Mouse (Mus musculus) brown adipose tissue, adult 24 weeks (tissue): ENCODE data around the gene Lrrc8b. TPM values are rescaled to one million over a fixed set of nuclear protein-coding genes. Genes with fewer than 3 reads are reported as not detected.

Source experiments
- H3K27ac ChIP-seq: fragments of 200-500 bp; replicated peaks from 2 replicates; pipeline ENCODE4 v1.5.1; 2012; ENCODE audit warnings: low read depth, mild to moderate bottlenecking, low read length
- H3K4me1 ChIP-seq: fragments of 200-500 bp; 2 replicates; pipeline ENCODE4 v1.6.1; 2012; ENCODE audit warnings: low read length, mixed read lengths; ENCODE audit not compliant: control insufficient read depth, insufficient read depth, insufficient read length
- H3K4me3 ChIP-seq: fragments of 200-500 bp; 2 replicates; pipeline ENCODE4 v1.5.1; 2012; ENCODE audit warnings: low read depth, mild to moderate bottlenecking, low read length, moderate library complexity; ENCODE audit not compliant: insufficient read depth
- polyA plus RNA-seq: library from polyadenylated mRNA; stranded (reverse); fragments of >200 nt; gene quantifications from 2 replicates; pipeline ENCODE4 v1.2.4, GENCODE M21; 2012; ENCODE audit not compliant: missing spikeins, insufficient read depth, insufficient read length

Lrrc8b gene
- polyA plus RNA-seq, 1 experiment, result 3.7 TPM

DNA sequence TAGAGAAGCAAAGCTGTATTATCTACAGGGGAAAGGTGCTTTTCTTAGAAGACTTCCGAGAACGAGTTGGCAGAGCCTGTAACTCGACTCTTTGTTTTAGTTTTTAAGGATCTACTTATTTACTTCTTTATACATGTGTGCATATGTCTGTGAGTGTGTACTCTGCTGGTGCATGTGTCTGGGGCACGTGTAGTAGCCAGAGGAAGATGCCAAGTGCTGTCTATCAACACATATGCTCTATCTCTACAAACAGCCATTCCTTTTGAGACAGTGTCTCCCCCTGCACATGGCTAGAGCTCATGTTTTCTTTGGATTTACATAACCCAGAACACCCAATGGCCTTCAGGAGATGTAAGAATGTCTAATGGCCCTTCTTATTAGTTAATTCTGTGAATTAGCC, 96.7 kb downstream of the Lrrc8b start:
- H3K27ac ChIP-seq, result no peak overlapping the region
- no peaks in the 10 kb centered on the region for H3K4me1 ChIP-seq
- H3K4me3 ChIP-seq, result no peak overlapping the region

DNA sequence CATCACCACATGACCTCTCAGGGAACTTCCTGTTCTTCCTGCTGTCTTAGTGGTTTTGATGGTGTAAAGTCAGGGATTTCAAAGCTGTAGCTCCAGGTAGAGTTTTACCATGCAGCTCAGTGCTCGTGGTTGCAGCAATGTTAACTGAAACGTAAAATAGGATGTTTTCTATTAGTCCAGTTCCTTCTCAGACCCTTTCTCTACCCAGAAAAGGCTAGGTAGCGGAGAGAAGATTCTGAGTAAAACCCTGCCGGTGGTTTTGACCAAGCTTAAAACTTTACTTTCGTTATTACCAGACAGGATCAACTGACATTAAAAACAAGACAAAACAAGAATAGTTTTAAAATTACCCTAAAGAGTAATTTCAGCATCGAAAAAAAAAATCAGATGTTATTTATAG, 100.0 kb downstream of the Lrrc8b start:
- Histone ChIP-seq H3K4me1 (no peaks in the 10 kb centered on the region), H3K27ac (no peak overlapping the region), H3K4me3 (no peak overlapping the region)

- H3K4me3 ChIP-seq, result no peak overlapping the region
- no peaks in the 10 kb centered on the region for H3K4me1 ChIP-seq
- no peak overlapping the region for H3K27ac ChIP-seq
These were observed 100.7 kb downstream of the Lrrc8b start for GRCm38 (mm10) chr5:105516290-105516689.

DNA sequence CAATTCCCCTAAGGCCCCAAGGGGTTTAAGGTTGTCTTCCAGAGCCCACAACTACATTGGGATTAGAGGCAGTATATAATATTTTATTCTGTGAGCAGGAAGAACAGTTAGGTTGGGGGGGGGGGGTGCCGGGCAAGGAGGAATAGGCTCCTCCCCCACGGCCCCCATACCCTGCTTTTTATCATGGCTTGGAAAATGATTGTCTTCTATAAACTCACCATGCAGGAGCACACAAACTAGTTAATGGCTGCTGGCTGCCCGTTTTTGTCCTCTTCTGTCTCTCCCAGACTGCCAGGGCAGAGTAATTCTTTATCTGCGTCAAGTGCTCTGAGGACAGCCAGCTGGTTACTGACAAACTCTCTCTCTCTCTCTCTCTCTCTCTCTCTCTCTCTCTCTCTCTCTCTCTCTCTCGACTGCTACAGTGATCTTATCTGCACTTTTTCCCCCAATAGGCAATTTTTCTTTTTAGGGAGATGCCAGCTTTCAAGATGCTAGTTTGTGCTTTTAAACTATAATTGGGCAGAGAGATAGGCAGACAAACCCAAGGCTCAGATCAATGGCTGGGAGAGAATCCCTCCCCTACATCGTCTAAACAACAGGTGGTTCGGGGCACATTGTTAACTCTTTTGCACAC, 102.5 kb downstream of the Lrrc8b start:
- Histone ChIP-seq H3K27ac (0 out of 2 replicates have a peak overlapping the region, but pooled peaks have one; percentile 76), H3K4me1 (peaks cover 7% of the 10 kb centered on the region; the same call in 1 of the 2 replicates), H3K4me3 (peak overlapping the region; percentile 86)

- Histone ChIP-seq H3K27ac (peak overlapping the region; percentile 76), H3K4me1 (peaks cover 7% of the 10 kb centered on the region; the same call in 1 of the 2 replicates)
These were observed 103.1 kb downstream of the Lrrc8b start for GRCm38 (mm10) chr5:105518626-105519095.

DNA sequence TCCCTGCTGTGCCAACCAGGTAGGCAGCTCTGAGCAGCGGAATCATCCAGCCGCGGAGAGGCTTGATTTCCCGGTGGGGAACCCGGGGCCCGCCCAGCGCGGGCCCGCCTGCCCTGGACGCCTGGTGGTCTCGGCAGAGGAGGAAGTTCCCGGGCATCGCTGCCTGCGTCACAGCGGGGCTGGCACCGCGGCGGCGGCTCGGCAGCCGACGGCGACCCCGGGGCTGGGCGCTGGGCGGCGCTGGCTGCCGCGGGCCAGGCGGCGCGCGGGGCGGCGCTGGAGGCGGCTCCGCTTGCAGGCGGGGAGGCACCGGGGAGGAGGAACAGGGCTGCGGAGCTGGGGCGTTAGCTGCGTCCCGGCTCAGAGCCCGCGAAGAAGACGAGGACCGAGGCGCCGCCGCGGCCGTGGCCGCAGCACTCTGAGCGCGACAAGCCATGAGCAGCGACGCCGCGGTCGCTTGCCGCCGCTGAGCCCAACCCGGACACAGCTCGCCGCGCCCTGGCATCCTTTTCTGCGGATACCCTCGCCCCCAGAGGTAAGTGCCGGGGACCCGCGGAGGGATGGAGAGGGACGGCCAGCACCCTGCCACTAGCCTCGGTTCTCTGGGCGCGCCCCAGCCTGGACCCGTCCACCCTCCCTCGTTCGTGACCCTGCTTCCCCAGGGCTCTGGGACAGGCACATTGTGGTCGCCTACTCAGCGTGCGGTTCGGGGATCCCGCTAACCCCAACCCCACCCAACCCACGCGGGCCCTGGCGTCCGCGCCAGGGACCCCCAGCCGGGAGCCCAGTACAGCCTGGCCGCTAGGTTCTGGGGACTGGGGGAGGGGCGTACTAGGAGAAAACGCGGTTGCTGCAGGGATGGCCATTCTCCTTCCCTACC, 103.8 kb downstream of the Lrrc8b start, which contains the start of gene Lrrc8c:
TSS of gene Lrrc8c (plus strand) at position 293 of the 880 bp plus-strand sequence.
- Histone ChIP-seq H3K4me1 (peaks cover 7% of the 10 kb centered on the region; the same call in 1 of the 2 replicates), H3K27ac (peak within 1 kb of the TSS; percentile 93), H3K4me3 (peak within 1 kb of the TSS; percentile 86)

More at GRCm38 (mm10) chr5:105518626-105519095, 103.1 kb downstream of the Lrrc8b start:
- peak overlapping the region; percentile 86 for H3K4me3 ChIP-seq

DNA sequence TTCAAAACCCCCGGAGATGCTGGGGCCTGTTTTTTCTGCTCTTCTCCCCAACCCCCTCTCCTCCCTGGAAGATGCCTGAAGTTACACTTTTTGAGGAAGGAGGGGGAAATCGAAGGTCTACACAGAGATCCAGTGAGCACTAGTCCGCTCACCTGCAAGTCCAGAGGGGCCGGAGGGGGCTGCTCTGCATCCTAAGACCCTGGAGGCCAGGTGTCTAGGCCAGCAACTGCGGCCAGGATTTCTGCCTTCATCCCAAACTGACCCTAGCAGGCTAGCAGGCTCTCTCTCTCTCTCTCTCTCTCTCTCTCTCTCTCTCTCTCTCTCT, 104.4 kb downstream of the Lrrc8b start:
- Histone ChIP-seq H3K4me3 (peak overlapping the region; percentile 86), H3K27ac (peak overlapping the region; percentile 93), H3K4me1 (peaks cover 7% of the 10 kb centered on the region; the same call in 1 of the 2 replicates)

GRCm38 (mm10) chr5:105520442-105520965, 104.9 kb downstream of the Lrrc8b start:
- peak overlapping the region; percentile 86 for H3K4me3 ChIP-seq
- H3K27ac ChIP-seq, result peak overlapping the region; percentile 93
- peaks cover 7% of the 10 kb centered on the region; the same call in 1 of the 2 replicates for H3K4me1 ChIP-seq

- peak overlapping the region; percentile 27 for H3K4me3 ChIP-seq
- peak overlapping the region; percentile 93; the same call in 1 of the 2 replicates for H3K27ac ChIP-seq
- H3K4me1 ChIP-seq, result peaks cover 9% of the 10 kb centered on the region; the same call in 1 of the 2 replicates
These were observed 107.9 kb downstream of the Lrrc8b start for GRCm38 (mm10) chr5:105523452-105523851.

DNA sequence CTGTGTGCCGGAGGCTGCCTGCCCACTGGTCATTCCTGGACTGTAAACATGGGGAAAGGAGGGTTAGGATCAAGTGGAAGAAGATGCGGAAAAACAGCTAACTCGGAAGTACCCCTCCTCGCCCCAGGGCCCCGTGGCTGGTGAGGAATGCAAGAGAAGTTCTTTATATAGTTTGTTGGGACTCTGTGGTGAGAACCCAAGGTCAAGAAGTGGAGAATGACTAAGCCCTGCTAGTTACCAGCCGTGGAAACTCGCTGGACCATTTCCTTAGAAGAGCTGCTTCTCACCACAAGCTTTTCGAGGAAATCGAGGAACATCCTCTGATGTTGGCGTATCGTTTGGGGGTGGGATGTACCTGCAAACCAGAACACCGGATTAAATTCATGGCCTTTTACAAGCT, 109.4 kb downstream of the Lrrc8b start:
- Histone ChIP-seq H3K27ac (no peak overlapping the region), H3K4me1 (peaks cover 13% of the 10 kb centered on the region; the same call in 1 of the 2 replicates), H3K4me3 (no peak overlapping the region)

- H3K27ac ChIP-seq, result peak overlapping the region; percentile 51
- no peak overlapping the region for H3K4me3 ChIP-seq
- H3K4me1 ChIP-seq, result peaks cover 16% of the 10 kb centered on the region; the same call in 1 of the 2 replicates
These were observed 110.6 kb downstream of the Lrrc8b start for GRCm38 (mm10) chr5:105526107-105526645.

DNA sequence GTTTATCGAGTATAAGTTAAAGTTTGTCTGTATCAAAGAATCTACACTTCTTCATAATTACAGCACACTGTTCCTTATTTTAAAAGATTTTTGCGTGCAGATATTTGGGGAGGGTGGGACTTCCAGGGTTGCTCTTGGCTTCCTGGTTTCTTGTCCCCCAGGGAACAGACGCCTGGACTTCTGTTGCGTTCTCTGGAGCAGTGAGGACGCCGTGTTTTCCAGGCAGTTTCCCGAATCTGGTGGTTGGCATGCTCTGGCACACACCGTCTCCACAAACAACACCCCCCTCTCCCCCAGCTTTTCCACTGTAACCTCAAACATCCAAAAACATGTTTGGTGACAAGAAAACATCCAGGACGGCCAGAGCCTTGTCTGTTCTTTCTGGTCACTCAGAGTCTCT, 111.2 kb downstream of the Lrrc8b start:
- Histone ChIP-seq H3K4me3 (no peak overlapping the region), H3K27ac (peak overlapping the region; percentile 51), H3K4me1 (peaks cover 17% of the 10 kb centered on the region; the same call in 1 of the 2 replicates)

- H3K4me3 ChIP-seq, result no peak overlapping the region
- peaks cover 10% of the 10 kb centered on the region; the same call in 1 of the 2 replicates for H3K4me1 ChIP-seq
- no peak overlapping the region for H3K27ac ChIP-seq
These were observed 112.1 kb downstream of the Lrrc8b start for GRCm38 (mm10) chr5:105527477-105528331.

- H3K4me3 ChIP-seq, result no peak overlapping the region
- 0 out of 2 replicates have a peak overlapping the region, but pooled peaks have one; percentile 16 for H3K27ac ChIP-seq
- peaks cover 10% of the 10 kb centered on the region; the same call in 1 of the 2 replicates for H3K4me1 ChIP-seq
These were observed 115.0 kb downstream of the Lrrc8b start for GRCm38 (mm10) chr5:105530576-105530975.
